Mouse (Mus musculus): ENCODE measurements around the gene Gm17402.

Gm17402 gene

GRCm38 (mm10) chr3:67375063-67375462, at the start of gene Gm17402:
Gene Gm17402, minus strand, starts transcription at chr3:67375163.
- no peak for DNase-seq (ENCODE audit: low read depth, low spot score)

DNA sequence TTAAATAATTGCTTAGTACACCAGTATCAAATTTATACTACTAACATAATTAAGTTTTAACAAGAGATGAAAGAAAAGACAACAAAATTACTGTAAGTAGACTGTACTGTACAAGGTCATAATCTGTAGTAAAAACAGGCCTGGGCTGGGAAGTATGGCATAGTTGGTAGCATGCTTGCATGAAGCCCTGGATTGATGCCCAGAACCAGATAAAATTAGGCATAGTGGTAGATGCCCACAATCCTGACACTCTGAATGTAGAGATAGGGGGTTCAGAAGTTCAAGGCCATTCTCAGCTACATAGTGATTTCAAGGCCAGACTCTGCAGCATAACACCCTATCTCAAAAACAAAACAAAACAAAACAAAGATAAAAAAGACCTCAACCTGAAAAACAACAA, 3.3 kb upstream of the Gm17402 start:
- DNase-seq (ENCODE audit: low read depth, low spot score): no peak

DNA sequence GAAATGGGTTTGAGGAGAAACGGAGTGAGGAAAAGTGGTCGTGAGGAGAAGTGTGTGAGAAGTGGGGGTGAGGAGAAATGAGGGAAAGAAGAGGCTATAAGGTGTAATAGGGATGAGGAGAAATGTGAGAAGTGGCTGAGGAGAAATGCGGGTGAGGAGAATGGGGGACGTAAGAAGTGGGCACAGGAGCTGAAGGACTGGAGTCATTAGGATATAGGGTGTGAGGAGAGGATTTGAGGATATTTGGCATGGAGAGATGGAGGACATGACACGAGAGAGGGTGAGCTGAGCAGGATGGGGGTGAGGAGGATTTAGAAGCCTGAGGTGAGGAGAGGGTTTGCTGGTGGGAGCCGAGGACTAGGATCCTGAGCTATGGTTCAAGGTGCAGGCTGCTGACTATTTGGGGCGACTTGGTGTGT, 594 bp downstream of the Gm17402 start:
- DNase-seq (ENCODE audit: low read depth, low spot score): no peak

GRCm38 (mm10) chr3:67373872-67374271, 1.1 kb downstream of the Gm17402 start, which contains the start of gene Mlf1:
Gene Mlf1, plus strand, starts transcription at chr3:67374097.
- DNase-seq (ENCODE audit: low read depth, low spot score): peak; percentile 89

- no peak for DNase-seq (ENCODE audit: low read depth, low spot score)
Observed at GRCm38 (mm10) chr3:67372781-67373180, 2.2 kb downstream of the Gm17402 start.

DNA sequence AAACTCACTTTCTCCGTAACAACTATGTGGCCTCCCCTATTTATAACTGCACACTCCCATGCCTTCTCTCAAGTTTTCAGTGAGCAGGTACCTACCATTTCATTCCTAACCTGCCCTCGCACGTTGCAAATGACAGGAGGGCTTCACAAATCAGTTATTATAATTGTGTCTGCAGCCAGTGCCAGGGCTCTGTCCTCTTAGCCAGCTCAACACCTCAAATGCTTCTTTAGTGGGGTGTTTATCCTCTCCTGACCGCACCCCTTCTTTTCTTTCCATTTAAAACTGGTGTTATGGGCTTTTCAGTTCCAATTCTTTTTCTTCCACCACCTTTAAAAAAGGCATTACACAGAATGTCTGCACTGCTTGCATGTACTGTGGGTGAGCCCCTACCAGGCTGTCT, 2.8 kb downstream of the Gm17402 start:
- DNase-seq (ENCODE audit: low read depth, low spot score): no peak

DNA sequence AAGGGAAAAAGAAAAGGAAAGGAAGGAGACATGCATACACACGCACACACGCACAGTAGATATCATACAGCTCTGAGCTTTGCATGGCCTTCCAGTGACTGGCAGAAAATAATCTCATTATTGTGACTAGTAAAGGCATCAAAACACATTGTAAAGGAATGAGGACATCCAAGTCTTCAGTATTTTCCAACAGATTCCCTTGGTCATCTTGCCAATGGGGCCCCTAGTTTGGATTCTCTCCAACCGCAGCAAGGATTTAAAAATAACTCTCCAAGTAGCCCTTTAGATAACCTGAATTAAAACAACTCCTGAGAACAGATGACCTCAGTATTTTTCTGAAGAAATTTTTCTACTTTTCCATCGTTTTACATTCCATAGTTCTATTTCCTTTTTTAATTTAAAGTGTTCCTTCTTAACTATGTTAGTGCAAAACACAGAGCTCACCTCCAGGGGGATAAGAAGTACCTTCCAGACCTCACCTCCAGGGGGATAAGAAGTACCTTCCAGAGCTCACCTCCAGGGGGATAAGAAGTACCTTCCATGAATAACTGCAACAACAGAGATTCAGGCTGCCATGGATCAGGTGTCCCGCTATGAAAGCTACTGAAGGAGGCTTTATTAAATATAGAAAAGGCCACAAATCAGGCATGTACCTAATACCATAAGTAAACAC, 5.4 kb downstream of the Gm17402 start:
- DNase-seq (ENCODE audit: low read depth, low spot score): no peak

DNA sequence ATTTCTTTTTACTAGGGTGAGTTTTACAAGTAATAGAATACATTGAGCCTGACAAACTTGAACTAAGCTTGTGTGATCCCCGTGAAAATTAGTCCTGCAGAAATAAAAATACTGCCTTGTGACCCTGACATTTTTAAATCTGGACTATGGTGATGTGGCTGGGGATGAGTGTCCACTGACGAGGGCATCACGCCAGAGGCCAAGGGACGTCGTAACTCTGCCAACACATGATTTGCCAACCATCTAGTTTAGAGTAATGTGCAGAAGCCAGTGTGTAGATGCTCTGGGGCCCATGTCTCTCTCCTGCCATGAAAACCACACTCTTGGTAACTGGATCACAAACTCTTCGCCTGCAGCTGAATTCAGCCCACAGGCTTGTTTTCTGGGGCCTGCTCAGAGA, 7.5 kb downstream of the Gm17402 start:
- DNase-seq (ENCODE audit: low read depth, low spot score): no peak

DNA sequence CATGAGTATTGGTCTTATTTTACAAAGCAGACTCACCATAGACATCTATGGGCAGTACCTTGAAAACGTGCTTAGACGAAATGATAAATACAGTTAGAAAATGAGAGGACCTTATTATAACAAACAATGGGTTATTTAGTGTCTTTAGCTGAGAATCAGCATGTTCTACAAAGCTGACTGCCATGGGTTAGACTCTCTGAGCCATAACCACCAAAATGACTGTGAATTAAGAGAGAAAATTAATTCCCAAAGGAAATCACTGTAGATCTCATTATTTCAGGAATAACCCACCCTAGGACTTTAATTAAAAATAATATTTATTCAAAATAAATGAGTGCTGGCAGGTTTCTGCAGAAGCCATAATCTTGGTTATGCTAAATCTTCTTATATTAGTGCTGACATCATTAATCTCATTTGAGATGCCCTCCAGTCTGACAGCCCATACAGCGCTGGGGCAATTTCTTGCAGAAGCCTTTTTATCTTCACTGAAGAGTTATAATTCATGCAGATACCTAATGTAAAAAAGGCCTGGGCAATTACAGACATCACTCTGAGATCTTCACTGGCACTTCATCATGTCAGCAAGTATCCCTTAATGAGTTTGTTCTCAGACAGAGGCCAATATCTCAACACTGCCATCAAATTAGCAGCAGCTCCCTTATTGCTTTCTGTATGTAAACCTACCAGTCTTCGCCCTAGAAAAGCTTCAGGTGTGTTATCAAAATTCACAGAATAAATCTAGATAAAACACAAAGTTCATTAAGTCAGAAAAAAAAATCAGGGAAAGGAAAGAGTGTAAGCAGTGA, 8.7 kb downstream of the Gm17402 start:
- no peak for DNase-seq (ENCODE audit: low read depth, low spot score)

DNA sequence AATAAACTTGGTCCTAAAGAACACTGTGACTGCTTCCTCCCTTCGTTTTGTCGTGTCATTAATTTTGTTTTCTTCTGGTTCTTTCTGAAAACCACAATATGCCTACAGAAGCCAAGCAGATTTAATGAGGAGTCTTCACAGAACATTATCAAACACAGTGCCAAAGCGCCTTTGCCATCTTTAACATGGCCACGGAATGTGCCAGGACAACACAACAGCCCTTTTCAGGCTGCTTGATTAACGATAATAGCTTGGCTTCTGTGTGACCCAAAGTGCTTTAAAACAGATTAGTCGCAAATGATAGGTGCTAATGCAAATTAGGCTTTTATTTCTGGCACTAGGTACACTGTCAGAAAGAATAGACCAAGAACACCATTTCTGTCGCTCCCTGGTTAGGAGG, 16.6 kb downstream of the Gm17402 start:
- DNase-seq (ENCODE audit: low read depth, low spot score): no peak

DNA sequence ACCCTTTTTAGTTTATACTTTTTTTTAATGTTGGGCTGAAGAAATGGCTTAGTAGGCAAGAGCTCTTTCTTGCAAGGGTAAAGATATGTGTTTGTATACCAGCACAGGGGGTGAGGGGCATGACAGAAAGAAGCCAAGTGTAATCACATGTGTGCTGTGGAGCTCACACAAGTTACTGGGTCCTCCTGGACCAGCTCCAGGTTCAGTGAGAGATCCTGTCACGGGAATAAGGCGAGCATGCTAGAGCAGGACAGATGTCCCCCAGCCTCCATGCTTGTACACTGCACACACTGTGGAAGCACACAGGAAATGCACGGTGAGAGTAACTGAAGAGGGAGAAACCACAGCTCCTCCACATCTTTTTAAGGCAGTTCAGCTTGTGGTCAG, 22.2 kb downstream of the Gm17402 start:
- DNase-seq (ENCODE audit: low read depth, low spot score): no peak

DNA sequence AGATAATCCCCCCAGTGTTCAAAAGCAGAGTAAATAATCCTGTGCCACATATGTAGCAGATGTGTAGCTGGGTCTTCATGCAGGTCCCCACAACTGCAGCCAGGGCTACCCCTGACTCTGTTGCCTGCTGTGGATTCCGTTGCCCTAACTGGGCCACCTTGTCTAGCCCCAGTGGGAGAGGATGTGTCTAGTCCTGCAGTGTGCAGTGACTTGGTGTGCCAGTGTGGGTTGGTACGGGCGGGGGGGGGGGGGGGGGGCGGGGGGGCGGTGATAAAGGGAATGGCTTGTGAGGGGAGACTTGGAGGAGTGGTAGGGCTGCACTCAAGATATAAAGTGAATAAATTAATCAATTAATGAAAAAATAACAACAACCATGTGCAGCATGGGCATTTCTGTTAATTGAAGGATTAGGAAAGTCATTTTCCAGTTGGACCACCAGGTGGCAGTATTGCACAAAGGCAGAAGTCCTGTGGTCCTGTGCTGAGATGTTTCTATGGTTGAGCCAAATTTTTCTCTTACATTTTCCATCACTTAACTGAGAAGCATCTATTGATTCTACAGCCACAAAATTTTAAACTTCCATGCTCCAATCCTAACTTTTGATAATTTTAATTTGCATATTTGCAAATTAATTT, 22.7 kb downstream of the Gm17402 start:
- no peak for DNase-seq (ENCODE audit: low read depth, low spot score)

DNA sequence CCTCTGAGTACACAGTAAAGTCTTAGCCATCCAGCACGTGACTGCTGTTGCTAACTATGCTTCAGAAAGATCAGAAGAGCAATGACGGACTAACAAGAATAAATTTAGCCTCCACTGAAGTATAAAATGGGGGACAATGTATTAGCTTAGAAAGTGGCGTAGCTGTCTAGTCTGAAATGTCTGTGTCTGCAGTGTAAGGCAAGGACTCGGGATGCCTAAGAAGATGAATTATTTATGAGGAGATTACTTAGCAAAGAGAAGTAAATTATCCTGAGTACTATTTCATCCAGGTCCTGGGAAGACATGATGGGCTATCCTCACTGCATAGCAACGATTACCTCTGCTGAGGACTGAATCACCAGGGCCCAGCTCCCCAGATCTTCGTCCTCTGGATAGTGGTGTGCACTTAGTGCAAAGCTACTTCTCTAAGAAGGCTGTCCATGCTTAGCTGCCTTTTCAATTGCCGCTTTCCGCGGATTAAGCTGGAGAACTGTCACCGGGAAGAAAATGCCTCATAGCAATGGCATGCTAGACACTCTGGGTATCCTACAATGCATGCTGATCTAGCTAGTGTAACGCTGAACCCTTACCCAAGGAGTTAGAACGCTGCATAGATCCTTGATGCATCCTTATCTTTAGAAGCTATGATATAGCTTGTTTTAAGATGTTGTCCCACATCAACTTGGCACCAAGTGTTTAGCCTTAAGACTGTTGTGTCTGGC, 23.4 kb downstream of the Gm17402 start:
- no peak for DNase-seq (ENCODE audit: low read depth, low spot score)

GRCm38 (mm10) chr3:67346674-67347073, 28.3 kb downstream of the Gm17402 start:
- DNase-seq (ENCODE audit: low read depth, low spot score): no peak

- no peak for DNase-seq (ENCODE audit: low read depth, low spot score)
Observed at GRCm38 (mm10) chr3:67344599-67344998, 30.4 kb downstream of the Gm17402 start.

- no peak for DNase-seq (ENCODE audit: low read depth, low spot score)
Observed at GRCm38 (mm10) chr3:67343004-67343662, 31.8 kb downstream of the Gm17402 start.

DNA sequence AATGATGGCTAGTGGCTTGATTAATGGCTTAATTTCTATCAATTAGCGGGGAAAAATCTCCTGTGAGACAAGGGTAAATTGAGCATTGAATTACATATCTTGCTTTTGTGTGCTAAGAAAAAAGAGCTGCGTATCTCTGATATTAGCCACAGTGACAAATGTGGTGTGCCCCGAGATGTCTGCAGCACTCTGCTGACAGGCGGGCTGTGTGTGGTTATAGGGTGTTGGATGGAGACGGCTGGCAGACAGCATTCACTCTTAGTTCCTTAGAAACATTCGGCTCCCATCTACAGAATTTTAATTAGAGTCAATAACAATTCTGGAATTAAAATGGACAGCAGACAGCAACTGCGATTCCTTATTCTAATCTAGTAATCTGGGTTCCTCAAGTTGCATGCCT, 34.0 kb downstream of the Gm17402 start:
- no peak for DNase-seq (ENCODE audit: low read depth, low spot score)

DNA sequence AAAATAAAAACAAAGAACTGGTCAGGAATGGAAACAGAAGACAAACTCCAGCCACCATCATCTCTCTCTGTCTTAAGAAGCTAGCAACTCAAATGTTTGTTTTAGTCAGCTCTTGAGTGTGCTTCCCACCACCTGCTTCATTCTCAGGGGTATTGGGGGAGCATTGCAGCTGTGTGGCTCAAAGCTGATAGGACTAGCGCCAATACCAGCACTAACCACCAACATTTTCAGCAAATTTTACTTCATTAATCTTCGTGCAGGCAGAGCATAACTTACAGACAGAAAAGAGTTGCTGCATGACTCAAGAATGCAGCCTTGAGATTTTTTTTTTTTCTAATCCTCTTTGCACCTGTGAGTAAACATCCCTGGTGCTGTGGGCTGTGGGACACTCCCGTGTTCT, 35.4 kb downstream of the Gm17402 start:
- no peak for DNase-seq (ENCODE audit: low read depth, low spot score)

DNA sequence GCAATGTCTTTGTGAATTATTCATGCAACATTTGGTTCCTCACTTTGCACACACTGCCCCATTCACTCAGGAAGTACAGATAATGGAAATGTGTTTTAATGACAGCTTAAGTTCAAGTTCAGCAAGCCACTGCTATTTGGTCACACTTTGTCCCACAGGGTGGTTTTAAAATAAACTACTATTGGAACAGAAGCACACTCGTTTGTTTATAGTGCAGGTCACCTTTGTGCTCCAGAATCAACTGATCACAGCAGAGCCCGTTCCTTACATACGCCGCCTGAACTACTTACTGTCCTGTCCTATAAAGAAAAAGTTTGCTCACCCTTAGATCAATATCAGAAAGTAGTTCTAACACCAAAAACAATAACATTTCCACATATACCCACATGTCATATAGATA, 52.5 kb downstream of the Gm17402 start:
- no peak for DNase-seq (ENCODE audit: low read depth, low spot score)
